ENCODE assay signal across 9 mouse cellular contexts in the genomic region with DNA sequence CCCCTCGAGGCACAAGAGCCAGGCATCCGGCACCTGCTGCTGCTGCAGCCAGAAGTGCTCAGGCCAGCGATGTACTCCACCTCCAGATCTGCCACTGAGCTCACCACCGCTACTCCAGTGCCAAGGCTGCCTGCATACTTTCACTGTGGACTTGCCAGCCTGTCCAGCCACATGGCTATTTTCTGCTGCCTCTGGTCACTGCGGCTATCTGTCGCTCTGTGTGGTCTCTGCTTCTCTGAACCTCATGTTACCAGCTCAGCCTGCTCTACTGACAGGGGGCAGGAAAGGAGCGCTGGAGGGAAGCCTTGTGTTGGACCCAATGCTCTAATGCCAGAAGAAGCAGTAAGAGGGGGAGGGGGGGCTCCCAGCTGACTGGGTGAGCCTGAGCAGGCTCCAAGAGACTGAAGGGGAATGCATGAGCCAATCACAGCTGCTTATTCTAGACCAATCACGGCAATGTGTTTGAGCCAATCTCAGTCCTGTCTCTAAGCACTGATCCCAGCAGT. TPM values are rescaled to one million over a fixed set of nuclear protein-coding genes. Genes with fewer than 3 reads are reported as not detected.
A peak's percentile ranks its signal among the peaks of the same experiment; 100 is the strongest.
DNase-seq lines count a peak whose midpoint lies in the region; ATAC-seq lines count a peak whose summit lies in the region.
"Had no signal": no experiment of that assay in that cellular context is flagged by ENCODE, and none has a peak within 500 bp of the region (broad histone marks: within the 10 kb centered on the region; RNA-seq: fewer than 3 reads in every experiment).

No protein-coding gene starts in this region.

- DNase-seq in left cerebral cortex, postnatal 25 days (ENCODE audit: low spot score in 2 of 2), result peak; percentile 43 to 55
- no peak for DNase-seq in left cerebral cortex, adult 18-20 months (ENCODE audit: low spot score in 2 of 2)
- peak; percentile 40 for DNase-seq in fibroblast of lung, adult 2 months (ENCODE audit: low read depth)
- DNase-seq in midbrain, embryonic 14.5 days, result peak; percentile 74
- DNase-seq in testis, postnatal 10 days (ENCODE audit: low spot score), result no peak

- peak; percentile 74; the same call in 1 of the 2 replicates for ATAC-seq in heart, embryonic 13.5 days (ENCODE audit: extremely low read depth, insufficient number of reproducible peaks, low FRiP score, low TSS enrichment)
- peak; percentile 56 for ATAC-seq in kidney, embryonic 14.5 days (ENCODE audit: low FRiP score, low TSS enrichment)
- peak; percentile 86; the same call in 1 of the 2 replicates for ATAC-seq in midbrain, embryonic 14.5 days (ENCODE audit: low FRiP score, low TSS enrichment)
- no peak for ATAC-seq in CD4-positive, CD25-positive, alpha-beta regulatory T cell, adult 4 months

- intact Hi-C loops in left cerebral cortex, postnatal 25 days (cut with DNase I), result no loop called here

- H3K36me3 ChIP-seq in heart, embryonic 13.5 days, result no peaks in the 10 kb centered on the region
- H3K36me3 ChIP-seq in kidney, embryonic 14.5 days (ENCODE audit: control insufficient read depth, insufficient read depth, low read length), result no peaks in the 10 kb centered on the region
- H3K36me3 ChIP-seq in midbrain, embryonic 14.5 days (ENCODE audit: control insufficient read depth, insufficient read depth, low read length), result no peaks in the 10 kb centered on the region

- peak overlapping the region; percentile 86 for H3K27ac ChIP-seq in heart, embryonic 13.5 days (replicated peaks)
- 0 out of 2 replicates have a peak overlapping the region, but pooled peaks have one; percentile 24 for H3K27ac ChIP-seq in kidney, embryonic 14.5 days (ENCODE audit: low read depth, low read length)
- 0 out of 2 replicates have a peak overlapping the region, but pooled peaks have one; percentile 22 for H3K27ac ChIP-seq in midbrain, embryonic 14.5 days (replicated peaks; ENCODE audit: low read depth, low read length)

- H3K27me3 ChIP-seq in heart, embryonic 13.5 days (replicated peaks), result no peaks in the 10 kb centered on the region
- no peaks in the 10 kb centered on the region for H3K27me3 ChIP-seq in kidney, embryonic 14.5 days (ENCODE audit: control insufficient read depth, insufficient read depth, low read length)
- no peaks in the 10 kb centered on the region for H3K27me3 ChIP-seq in midbrain, embryonic 14.5 days (ENCODE audit: control insufficient read depth, insufficient read depth, low read length)

- H3K9me3 ChIP-seq in heart, embryonic 13.5 days, result no peaks in the 10 kb centered on the region
- H3K9me3 ChIP-seq in kidney, embryonic 14.5 days (ENCODE audit: control insufficient read depth, low read length), result no peaks in the 10 kb centered on the region
- H3K9me3 ChIP-seq in midbrain, embryonic 14.5 days (ENCODE audit: control insufficient read depth, low read length), result no peaks in the 10 kb centered on the region

- peak overlapping the region; percentile 68 for H3K9ac ChIP-seq in heart, embryonic 13.5 days
- peak overlapping the region; percentile 31; the same call in 1 of the 2 replicates for H3K9ac ChIP-seq in kidney, embryonic 14.5 days (ENCODE audit: low read depth, low read length)
- no peak overlapping the region for H3K9ac ChIP-seq in midbrain, embryonic 14.5 days (replicated peaks; ENCODE audit: low read length)

- H3K4me3 ChIP-seq in heart, embryonic 13.5 days, result peak overlapping the region; percentile 36
- H3K4me3 ChIP-seq in kidney, embryonic 14.5 days (ENCODE audit: low read length), result no peak overlapping the region
- no peak overlapping the region for H3K4me3 ChIP-seq in midbrain, embryonic 14.5 days (replicated peaks; ENCODE audit: low read depth, low read length)
- H3K4me3 ChIP-seq: erythroblast, embryonic 14.5 days had no signal

- peaks cover 52% of the 10 kb centered on the region for H3K4me1 ChIP-seq in heart, embryonic 13.5 days
- H3K4me1 ChIP-seq in kidney, embryonic 14.5 days (ENCODE audit: control insufficient read depth, insufficient read depth, low read length), result peaks cover 19% of the 10 kb centered on the region
- peaks cover 21% of the 10 kb centered on the region for H3K4me1 ChIP-seq in midbrain, embryonic 14.5 days (ENCODE audit: control insufficient read depth, insufficient read depth, low read length)

- WGBS in heart, embryonic 13.5 days, result 25% methylated on average over 8 of the region's 8 CpGs
- WGBS in kidney, embryonic 14.5 days, result 57% methylated on average over 8 of the region's 8 CpGs
- WGBS in midbrain, embryonic 14.5 days, result 57% methylated on average over 8 of the region's 8 CpGs

- H3K4me2 ChIP-seq in heart, embryonic 13.5 days, result peak overlapping the region; percentile 63
- no peak overlapping the region for H3K4me2 ChIP-seq in kidney, embryonic 14.5 days (replicated peaks; ENCODE audit: low read depth, low read length)
- peak overlapping the region; percentile 8; the same call in 1 of the 2 replicates for H3K4me2 ChIP-seq in midbrain, embryonic 14.5 days (ENCODE audit: low read length)

RNA-seq across cellular contexts. Expression of gene 1700086D15Rik, which starts 34.7 kb away (rescaled TPM):
- total RNA-seq in left cerebral cortex, postnatal 25 days (2021), result 1 to 10 TPM; 2.7 to 4.5 TPM
- 1 to 10 TPM; 2.5 TPM for total RNA-seq in left cerebral cortex, adult 18-20 months (2021)
- 0.13 and 0.18 TPM in 2 replicates for polyA plus RNA-seq in heart, embryonic 13.5 days (2015; fragmentation: Nextera tagmentation; extraction: Ambion mirVana)
- polyA plus RNA-seq in kidney, embryonic 14.5 days (2014; fragmentation: Nextera tagmentation; extraction: Ambion mirVana), result not detected in 2 replicates
- 0.26 and 0.40 TPM in 2 replicates for polyA plus RNA-seq in midbrain, embryonic 14.5 days (2014; fragmentation: Nextera tagmentation; extraction: Ambion mirVana)
- not detected for polyA plus RNA-seq in CD4-positive, CD25-positive, alpha-beta regulatory T cell, adult 4 months (2017; shearing (Covaris generic))
- polyA plus RNA-seq: erythroblast, embryonic 14.5 days had no signal

RNA-seq across cellular contexts. Expression of gene Arhgap44, which starts 37.8 kb away (rescaled TPM):
- total RNA-seq in left cerebral cortex, postnatal 25 days (2021), result 100 to 1,000 TPM; 148 to 149 TPM
- total RNA-seq in left cerebral cortex, adult 18-20 months (2021), result 100 to 1,000 TPM; 139 to 154 TPM
- polyA plus RNA-seq in heart, embryonic 13.5 days (2015; fragmentation: Nextera tagmentation; extraction: Ambion mirVana), result 10.2 and 11.8 TPM in 2 replicates
- 7.2 TPM in 2 replicates for polyA plus RNA-seq in kidney, embryonic 14.5 days (2014; fragmentation: Nextera tagmentation; extraction: Ambion mirVana)
- 13.0 and 14.9 TPM in 2 replicates for polyA plus RNA-seq in midbrain, embryonic 14.5 days (2014; fragmentation: Nextera tagmentation; extraction: Ambion mirVana)
- polyA plus RNA-seq in CD4-positive, CD25-positive, alpha-beta regulatory T cell, adult 4 months (2017; shearing (Covaris generic)), result under 1 TPM; 0.29 to 0.31 TPM
- polyA plus RNA-seq: erythroblast, embryonic 14.5 days had no signal

Comparison
In these comparisons a context has a peak if more than half of its experiments do, and no peak if none do; other contexts are left out.
1. DNase-seq: peak in left cerebral cortex, postnatal 25 days (2 of 2), fibroblast of lung, adult 2 months (single experiment) and midbrain, embryonic 14.5 days (single experiment); none in left cerebral cortex, adult 18-20 months (0 of 2) and testis, postnatal 10 days (single experiment).
2. H3K27ac ChIP-seq: peak in every context shown above with its lines; median percentile 86 in heart, embryonic 13.5 days; 24 in kidney, embryonic 14.5 days; 22 in midbrain, embryonic 14.5 days.